Mouse (Mus musculus) bone marrow, adult 2 months (tissue): ENCODE measurements around the gene Mta2. TPM values are rescaled to one million over a fixed set of nuclear protein-coding genes. Genes with fewer than 3 reads are reported as not detected.

Source experiments
- H3K27ac ChIP-seq: fragments of 200-500 bp; 2 replicates; pipeline ENCODE4 v1.5.1; 2012; ENCODE audit warnings: low read depth, mild to moderate bottlenecking, control low read depth, inconsistent platforms, low read length; ENCODE audit not compliant: control insufficient read depth, poor library complexity, insufficient read depth
- H3K4me1 ChIP-seq: fragments of 200-500 bp; 2 replicates; pipeline ENCODE4 v1.6.1; 2011; ENCODE audit warnings: low read length; ENCODE audit not compliant: control insufficient read depth, insufficient read depth
- H3K4me3 ChIP-seq: fragments of 200-500 bp; replicated peaks from 2 replicates; pipeline ENCODE3; 2011; ENCODE audit warnings: mild to moderate bottlenecking, low read depth, low read length, control low read depth; ENCODE audit not compliant: control insufficient read depth
- CTCF ChIP-seq: fragments of 200-500 bp; IDR thresholded peaks from 2 replicates; pipeline ENCODE4 v1.5.1; 2011; ENCODE audit warnings: low read length, control low read depth; ENCODE audit not compliant: control insufficient read depth, insufficient read depth
- POLR2A ChIP-seq: fragments of 200-500 bp; IDR thresholded peaks from 2 replicates; pipeline ENCODE4 v1.6.1; 2011; ENCODE audit warnings: low read depth, mild to moderate bottlenecking, control low read depth, low read length, borderline replicate concordance; ENCODE audit not compliant: control insufficient read depth
- whole genome bisulfite sequencing: fragments of 180-500 bp; shearing (Covaris S2); methylation state at CpG from one replicate; pipeline ENCODE4 v1.1.7; 2018; 5-methylcytosine and 5-hydroxymethylcytosine counted together
- polyA plus RNA-seq: library from polyadenylated mRNA; stranded (reverse); fragments of >200 nt; gene quantifications from 2 replicates; pipeline ENCODE4 v1.2.4, GENCODE M21; 2011; ENCODE audit warnings: low replicate concordance; ENCODE audit not compliant: missing spikeins, insufficient read depth, insufficient read length

Gene Mta2
- polyA plus RNA-seq, 1 experiment = 91.6 TPM

GRCm38 (mm10) chr19:8936736-8937135 is 4.9 kb upstream of the Mta2 start:
- TF ChIP-seq POLR2A (no peak), CTCF (no peak)
- H3K4me1 ChIP-seq = peaks cover 4% of the 10 kb centered on the region; the same call in 1 of the 2 replicates
- H3K4me3 ChIP-seq = no peak overlapping the region
- no peak overlapping the region for H3K27ac ChIP-seq
- WGBS = 82% methylated on average over 2 of the region's 2 CpGs

DNA sequence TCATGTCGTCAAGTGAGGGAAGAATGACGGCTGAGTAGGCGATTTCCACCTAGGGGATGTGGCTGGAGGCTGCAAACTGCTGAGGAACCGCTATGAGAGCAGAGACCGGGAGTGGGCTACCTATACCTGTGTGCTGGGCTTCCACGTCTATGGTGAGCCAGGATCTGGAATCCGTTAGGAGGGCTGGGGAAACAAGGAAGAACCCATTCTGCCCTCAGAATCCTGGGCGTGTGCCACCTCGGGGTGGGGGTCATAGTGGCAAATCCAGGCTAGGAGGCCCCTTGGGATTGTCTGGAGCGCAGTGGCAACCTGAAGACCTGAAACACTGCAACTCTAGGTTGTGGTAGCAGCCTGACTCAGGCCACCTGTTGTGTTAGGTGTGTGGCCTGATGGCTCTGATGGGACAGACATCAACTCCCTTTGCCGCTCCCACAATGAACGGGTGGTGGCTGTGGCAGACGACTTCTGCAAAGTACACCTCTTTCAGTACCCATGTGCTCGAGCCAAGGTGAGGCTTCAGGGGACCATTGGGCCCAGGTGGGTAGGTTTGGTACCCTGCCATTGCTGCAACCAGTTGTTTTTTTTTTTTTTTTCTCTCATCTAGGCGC is 1.0 kb upstream of the Mta2 start:
- Histone ChIP-seq H3K4me3 (no peak overlapping the region), H3K27ac (no peak overlapping the region), H3K4me1 (peaks cover 5% of the 10 kb centered on the region; the same call in 1 of the 2 replicates)
- TF ChIP-seq POLR2A = no peak
- TF ChIP-seq CTCF = no peak
- WGBS = 80% methylated on average over 15 of the region's 15 CpGs

DNA sequence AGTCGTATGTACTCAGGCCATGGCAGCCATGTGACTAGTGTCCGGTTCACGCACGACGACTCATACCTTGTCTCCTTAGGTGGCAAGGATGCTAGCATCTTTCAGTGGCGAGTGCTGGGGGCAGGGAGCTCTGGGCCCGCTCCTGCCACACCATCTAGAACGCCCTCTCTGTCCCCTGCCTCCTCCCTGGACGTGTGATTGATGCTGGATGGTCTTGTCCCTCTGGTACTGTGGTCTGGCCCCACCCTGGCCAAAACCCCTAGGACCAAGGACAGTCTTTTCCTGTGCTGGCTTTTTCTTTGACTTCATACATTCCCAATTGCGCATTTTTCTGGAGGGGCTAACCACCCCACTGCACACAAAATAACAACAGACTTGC is 550 bp upstream of the Mta2 start:
- Histone ChIP-seq H3K27ac (peak overlapping the region; percentile 46), H3K4me1 (peaks cover 5% of the 10 kb centered on the region; the same call in 1 of the 2 replicates), H3K4me3 (peak overlapping the region; percentile 21)
- TF ChIP-seq CTCF (no peak), POLR2A (no peak)
- 53% methylated on average over 10 of the region's 10 CpGs for WGBS

- Histone ChIP-seq H3K27ac (peak overlapping the region; percentile 96), H3K4me1 (peaks cover 5% of the 10 kb centered on the region; the same call in 1 of the 2 replicates), H3K4me3 (peak overlapping the region; percentile 81)
- TF ChIP-seq POLR2A = no peak
- under 1% methylated on average over 46 of the region's 46 CpGs for WGBS
Measured at GRCm38 (mm10) chr19:8942276-8942964, 745 bp downstream of the Mta2 start.

DNA sequence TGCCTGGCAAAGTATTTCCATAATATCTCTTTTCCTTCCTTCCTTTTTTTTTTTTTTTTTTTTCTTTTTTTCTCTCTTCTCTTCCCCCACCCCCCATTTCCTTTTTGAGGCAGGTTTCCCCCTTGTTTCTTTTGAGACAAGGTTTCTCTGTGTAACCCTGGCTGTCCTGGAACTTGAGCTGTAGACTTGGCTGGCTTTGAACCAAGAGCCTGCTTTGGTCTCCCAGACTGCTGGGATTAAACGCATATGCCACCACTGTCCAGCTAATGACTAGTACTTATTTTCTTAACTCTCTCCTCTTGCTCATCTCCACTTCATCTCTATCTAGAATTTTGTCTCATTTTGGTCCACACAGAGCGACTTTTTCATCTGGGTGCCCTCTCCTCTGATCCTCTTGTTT is 1.4 kb downstream of the Mta2 start:
- peak overlapping the region; percentile 72 for H3K4me3 ChIP-seq
- TF ChIP-seq POLR2A = no peak
- no peak for TF ChIP-seq CTCF
- no peak overlapping the region for H3K27ac ChIP-seq
- WGBS = 28% methylated on average over 2 of the region's 2 CpGs
- peaks cover 5% of the 10 kb centered on the region; the same call in 1 of the 2 replicates for H3K4me1 ChIP-seq

GRCm38 (mm10) chr19:8944062-8944461 is 2.4 kb downstream of the Mta2 start:
- Histone ChIP-seq H3K27ac (peak overlapping the region; percentile 22), H3K4me3 (peak overlapping the region; percentile 33), H3K4me1 (peaks cover 5% of the 10 kb centered on the region; the same call in 1 of the 2 replicates)
- TF ChIP-seq POLR2A = no peak
- TF ChIP-seq CTCF = no peak
- 3% methylated on average over 5 of the region's 5 CpGs for WGBS

- no peak overlapping the region; the same call in 1 of the 2 replicates for H3K27ac ChIP-seq
- WGBS = 5% methylated on average over 5 of the region's 5 CpGs
Measured at GRCm38 (mm10) chr19:8944750-8945149, 3.1 kb downstream of the Mta2 start.

GRCm38 (mm10) chr19:8945251-8945650 is 3.6 kb downstream of the Mta2 start:
- no peak overlapping the region for H3K4me3 ChIP-seq
- WGBS = 51% methylated on average over 6 of the region's 6 CpGs
- peaks cover 5% of the 10 kb centered on the region; the same call in 1 of the 2 replicates for H3K4me1 ChIP-seq
- H3K27ac ChIP-seq = no peak overlapping the region
- no peak for TF ChIP-seq CTCF
- TF ChIP-seq POLR2A = no peak

More at GRCm38 (mm10) chr19:8944750-8945149, 3.1 kb downstream of the Mta2 start:
- Histone ChIP-seq H3K4me3 (no peak overlapping the region), H3K4me1 (peaks cover 5% of the 10 kb centered on the region; the same call in 1 of the 2 replicates)
- no peak for TF ChIP-seq POLR2A
- TF ChIP-seq CTCF = no peak
